Mouse (Mus musculus): Measurements from ENCODE around the gene Serpinb1a. TPM values are rescaled to one million over a fixed set of nuclear protein-coding genes. Genes with fewer than 3 reads are reported as not detected.
"Not testable (repeated sequence)": the region's sequence is repeated elsewhere in the genome, so short reads cannot be mapped to it uniquely, and the experiment has no call there.

The Serpinb1a gene
- polyA plus RNA-seq, 1 experiment from 2014 or later: 9.3 TPM

DNA sequence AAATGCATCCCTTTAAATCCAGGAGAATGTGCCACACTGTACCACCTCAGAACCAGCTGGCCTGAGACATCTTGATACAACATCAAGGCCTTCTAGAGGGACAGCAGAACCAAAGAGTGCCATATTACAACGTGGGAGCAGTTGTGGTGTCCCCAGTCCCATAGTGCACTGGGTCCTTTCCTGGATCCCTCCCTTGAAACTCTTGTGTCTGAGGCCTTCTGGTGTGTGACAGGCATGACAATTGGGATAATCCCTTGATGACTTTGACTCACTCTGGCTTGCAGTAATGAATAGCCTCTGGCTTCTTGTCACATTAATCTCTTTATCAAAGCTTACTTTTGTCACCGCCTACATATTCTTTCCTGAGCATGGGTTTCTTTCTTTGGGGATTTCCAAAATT is 16.0 kb upstream of the Serpinb1a start:
- ATAC-seq (ENCODE audit: low read depth): no peak
- Histone ChIP-seq H3K9me3 (ENCODE audit: control insufficient read depth, low read length) (no peaks in the 10 kb centered on the region), H3K36me3 (ENCODE audit: control insufficient read depth, insufficient read depth, low read length) (no peaks in the 10 kb centered on the region), H3K27me3 (ENCODE audit: control insufficient read depth, insufficient read depth, low read depth, low read length) (no peaks in the 10 kb centered on the region), H3K4me2 (ENCODE audit: low read depth, low read length) (no peak overlapping the region), H3K27ac (ENCODE audit: low read length) (no peak overlapping the region), H3K4me1 (replicated peaks; ENCODE audit: control insufficient read depth, insufficient read depth, low read length) (no peaks in the 10 kb centered on the region), H3K9ac (ENCODE audit: low read length) (no peak overlapping the region), H3K4me3 (ENCODE audit: low read length) (no peak overlapping the region)
- 59% methylated on average over 2 of the region's 2 CpGs for WGBS

- H3K4me3 ChIP-seq (ENCODE audit: low read length): no peak overlapping the region
- no peak overlapping the region for H3K9ac ChIP-seq (ENCODE audit: low read length)
- H3K9me3 ChIP-seq (ENCODE audit: control insufficient read depth, low read length): no peaks in the 10 kb centered on the region
- no peaks in the 10 kb centered on the region for H3K36me3 ChIP-seq (ENCODE audit: control insufficient read depth, insufficient read depth, low read length)
- 3% methylated on average over 9 of the region's 9 CpGs for WGBS
- H3K4me2 ChIP-seq (ENCODE audit: low read depth, low read length): no peak overlapping the region
- H3K27ac ChIP-seq (ENCODE audit: low read length): no peak overlapping the region
- no peaks in the 10 kb centered on the region for H3K4me1 ChIP-seq (replicated peaks; ENCODE audit: control insufficient read depth, insufficient read depth, low read length)
- ATAC-seq (ENCODE audit: low read depth): peak; percentile 49; the same call in 1 of the 2 replicates
- no peaks in the 10 kb centered on the region for H3K27me3 ChIP-seq (ENCODE audit: control insufficient read depth, insufficient read depth, low read depth, low read length)
Observed at GRCm38 (mm10) chr13:32866484-32866883, 15.5 kb upstream of the Serpinb1a start.

DNA sequence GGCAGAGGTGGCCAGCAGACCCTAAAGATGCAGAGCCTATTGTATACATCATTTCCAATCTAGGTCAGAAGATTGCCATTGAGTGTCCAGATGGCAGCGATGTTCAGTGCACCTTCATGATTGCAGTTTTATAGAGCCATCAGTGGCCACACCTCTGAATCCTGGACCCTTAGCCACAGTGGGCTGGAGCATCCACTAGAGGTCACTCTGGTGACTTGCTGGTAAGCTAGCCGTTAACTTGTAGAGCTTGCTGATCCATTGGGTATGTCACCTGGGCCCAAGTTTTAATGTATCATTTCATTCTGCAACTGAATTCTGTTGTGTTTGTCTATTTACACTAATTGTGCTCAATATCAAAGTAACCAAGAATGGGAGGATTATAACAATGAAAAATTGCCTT is 14.6 kb upstream of the Serpinb1a start:
- Histone ChIP-seq H3K4me1 (replicated peaks; ENCODE audit: control insufficient read depth, insufficient read depth, low read length) (no peaks in the 10 kb centered on the region), H3K4me3 (ENCODE audit: low read length) (no peak overlapping the region), H3K4me2 (ENCODE audit: low read depth, low read length) (no peak overlapping the region), H3K9ac (ENCODE audit: low read length) (no peak overlapping the region), H3K9me3 (ENCODE audit: control insufficient read depth, low read length) (no peaks in the 10 kb centered on the region), H3K27me3 (ENCODE audit: control insufficient read depth, insufficient read depth, low read depth, low read length) (no peaks in the 10 kb centered on the region), H3K27ac (ENCODE audit: low read length) (no peak overlapping the region), H3K36me3 (ENCODE audit: control insufficient read depth, insufficient read depth, low read length) (no peaks in the 10 kb centered on the region)
- WGBS: 55% methylated on average over 2 of the region's 2 CpGs
- no peak for ATAC-seq (ENCODE audit: low read depth)

GRCm38 (mm10) chr13:32864529-32864928 is 13.5 kb upstream of the Serpinb1a start:
- H3K9me3 ChIP-seq (ENCODE audit: control insufficient read depth, low read length); H3K4me1 ChIP-seq (replicated peaks; ENCODE audit: control insufficient read depth, insufficient read depth, low read length); H3K27me3 ChIP-seq (ENCODE audit: control insufficient read depth, insufficient read depth, low read depth, low read length); H3K36me3 ChIP-seq (ENCODE audit: control insufficient read depth, insufficient read depth, low read length); ATAC-seq (ENCODE audit: low read depth); H3K4me3 ChIP-seq (ENCODE audit: low read length); H3K9ac ChIP-seq (ENCODE audit: low read length); H3K27ac ChIP-seq (ENCODE audit: low read length); H3K4me2 ChIP-seq (ENCODE audit: low read depth, low read length): not testable (repeated sequence)
- WGBS: 57% methylated on average over 2 of the region's 3 CpGs

DNA sequence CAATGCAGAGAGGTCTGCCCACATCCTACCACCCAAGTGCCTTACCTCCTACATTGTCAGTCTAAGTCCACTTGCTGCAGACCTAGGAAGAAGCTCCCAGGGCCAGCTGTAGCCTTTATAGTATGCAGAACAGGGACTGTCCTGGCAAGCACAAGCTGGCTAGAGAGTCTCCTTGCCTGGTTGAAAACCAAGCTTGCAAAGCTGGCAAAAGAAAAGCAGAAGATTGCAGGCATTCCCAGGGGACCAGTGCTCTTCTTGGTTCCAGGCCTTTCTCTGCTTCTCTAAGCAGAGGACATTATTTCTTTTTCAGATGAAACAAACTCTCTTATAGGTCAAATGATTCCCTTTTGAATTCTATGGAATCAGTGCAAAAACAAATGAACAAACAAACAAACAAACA is 12.5 kb upstream of the Serpinb1a start:
- no peaks in the 10 kb centered on the region for H3K36me3 ChIP-seq (ENCODE audit: control insufficient read depth, insufficient read depth, low read length)
- no peaks in the 10 kb centered on the region for H3K27me3 ChIP-seq (ENCODE audit: control insufficient read depth, insufficient read depth, low read depth, low read length)
- no peak for ATAC-seq (ENCODE audit: low read depth)
- no peak overlapping the region for H3K9ac ChIP-seq (ENCODE audit: low read length)
- H3K4me2 ChIP-seq (ENCODE audit: low read depth, low read length): no peak overlapping the region
- no peak overlapping the region for H3K27ac ChIP-seq (ENCODE audit: low read length)
- H3K9me3 ChIP-seq (ENCODE audit: control insufficient read depth, low read length): no peaks in the 10 kb centered on the region
- H3K4me1 ChIP-seq (replicated peaks; ENCODE audit: control insufficient read depth, insufficient read depth, low read length): no peaks in the 10 kb centered on the region
- H3K4me3 ChIP-seq (ENCODE audit: low read length): no peak overlapping the region

DNA sequence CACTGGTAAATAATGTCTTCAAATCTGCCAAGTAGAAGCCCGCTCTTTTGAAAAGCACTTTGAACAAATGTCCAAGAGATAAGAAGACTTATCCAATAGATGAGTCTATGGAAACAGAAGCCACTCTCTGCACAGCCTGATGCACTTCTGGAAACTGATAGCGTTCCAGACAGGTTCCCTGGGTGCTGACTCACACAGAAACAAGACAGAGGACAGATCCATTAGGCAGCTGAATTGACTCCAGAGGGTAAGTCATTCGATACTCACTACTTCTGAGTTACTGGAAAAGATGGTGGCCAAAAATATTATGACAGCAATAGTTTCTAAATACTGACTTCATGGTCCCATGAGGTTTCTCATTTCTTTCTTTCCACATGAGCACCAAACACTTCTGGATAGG is 9.8 kb upstream of the Serpinb1a start:
- Histone ChIP-seq H3K4me1 (replicated peaks; ENCODE audit: control insufficient read depth, insufficient read depth, low read length) (no peaks in the 10 kb centered on the region), H3K36me3 (ENCODE audit: control insufficient read depth, insufficient read depth, low read length) (no peaks in the 10 kb centered on the region), H3K27me3 (ENCODE audit: control insufficient read depth, insufficient read depth, low read depth, low read length) (no peaks in the 10 kb centered on the region), H3K9me3 (ENCODE audit: control insufficient read depth, low read length) (no peaks in the 10 kb centered on the region), H3K4me3 (ENCODE audit: low read length) (no peak overlapping the region), H3K4me2 (ENCODE audit: low read depth, low read length) (no peak overlapping the region), H3K27ac (ENCODE audit: low read length) (no peak overlapping the region), H3K9ac (ENCODE audit: low read length) (no peak overlapping the region)
- ATAC-seq (ENCODE audit: low read depth): no peak
- WGBS: 62% methylated on average over 3 of the region's 3 CpGs

DNA sequence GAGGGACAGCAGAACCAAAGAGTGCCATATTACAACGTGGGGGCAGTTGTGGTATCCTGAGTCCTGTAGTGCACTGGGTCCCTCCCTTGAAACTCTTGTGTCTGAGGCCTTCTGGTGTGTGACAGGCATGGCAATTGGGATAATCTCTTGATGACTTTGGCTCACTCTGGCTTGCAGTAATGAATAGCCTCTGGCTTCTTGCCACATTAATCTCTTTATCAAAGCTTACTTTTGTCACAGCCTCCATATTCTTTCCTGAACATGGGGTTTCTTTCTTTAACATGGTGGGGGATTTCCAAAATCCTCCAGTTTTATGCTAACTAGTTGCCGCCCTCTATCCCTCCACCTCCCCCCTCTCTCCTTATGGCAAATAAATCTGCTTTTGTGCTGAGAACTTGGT is 2.1 kb upstream of the Serpinb1a start:
- Histone ChIP-seq H3K27ac (ENCODE audit: low read length) (no peak overlapping the region), H3K4me2 (ENCODE audit: low read depth, low read length) (no peak overlapping the region), H3K4me3 (ENCODE audit: low read length) (no peak overlapping the region), H3K9me3 (ENCODE audit: control insufficient read depth, low read length) (no peaks in the 10 kb centered on the region), H3K36me3 (ENCODE audit: control insufficient read depth, insufficient read depth, low read length) (no peaks in the 10 kb centered on the region), H3K4me1 (replicated peaks; ENCODE audit: control insufficient read depth, insufficient read depth, low read length) (peaks cover 15% of the 10 kb centered on the region), H3K27me3 (ENCODE audit: control insufficient read depth, insufficient read depth, low read depth, low read length) (no peaks in the 10 kb centered on the region), H3K9ac (ENCODE audit: low read length) (no peak overlapping the region)
- WGBS: 61% methylated on average over 2 of the region's 2 CpGs
- no peak for ATAC-seq (ENCODE audit: low read depth)

GRCm38 (mm10) chr13:32852539-32852938 is 1.6 kb upstream of the Serpinb1a start:
- peaks cover 15% of the 10 kb centered on the region for H3K4me1 ChIP-seq (replicated peaks; ENCODE audit: control insufficient read depth, insufficient read depth, low read length)
- WGBS: 94% methylated on average over 4 of the region's 4 CpGs
- H3K9ac ChIP-seq (ENCODE audit: low read length): no peak overlapping the region
- no peak overlapping the region for H3K27ac ChIP-seq (ENCODE audit: low read length)
- no peak for ATAC-seq (ENCODE audit: low read depth)
- H3K4me3 ChIP-seq (ENCODE audit: low read length): no peak overlapping the region
- no peaks in the 10 kb centered on the region for H3K9me3 ChIP-seq (ENCODE audit: control insufficient read depth, low read length)
- H3K27me3 ChIP-seq (ENCODE audit: control insufficient read depth, insufficient read depth, low read depth, low read length): no peaks in the 10 kb centered on the region
- no peaks in the 10 kb centered on the region for H3K36me3 ChIP-seq (ENCODE audit: control insufficient read depth, insufficient read depth, low read length)
- H3K4me2 ChIP-seq (ENCODE audit: low read depth, low read length): no peak overlapping the region

GRCm38 (mm10) chr13:32851967-32852366 is 982 bp upstream of the Serpinb1a start:
- Histone ChIP-seq H3K27me3 (ENCODE audit: control insufficient read depth, insufficient read depth, low read depth, low read length) (no peaks in the 10 kb centered on the region), H3K9ac (ENCODE audit: low read length) (no peak overlapping the region), H3K4me1 (replicated peaks; ENCODE audit: control insufficient read depth, insufficient read depth, low read length) (peaks cover 15% of the 10 kb centered on the region), H3K9me3 (ENCODE audit: control insufficient read depth, low read length) (no peaks in the 10 kb centered on the region), H3K36me3 (ENCODE audit: control insufficient read depth, insufficient read depth, low read length) (no peaks in the 10 kb centered on the region), H3K4me2 (ENCODE audit: low read depth, low read length) (no peak overlapping the region), H3K27ac (ENCODE audit: low read length) (no peak overlapping the region), H3K4me3 (ENCODE audit: low read length) (no peak overlapping the region)
- ATAC-seq (ENCODE audit: low read depth): peak; percentile 60
- WGBS: 12% methylated on average over 7 of the region's 7 CpGs

DNA sequence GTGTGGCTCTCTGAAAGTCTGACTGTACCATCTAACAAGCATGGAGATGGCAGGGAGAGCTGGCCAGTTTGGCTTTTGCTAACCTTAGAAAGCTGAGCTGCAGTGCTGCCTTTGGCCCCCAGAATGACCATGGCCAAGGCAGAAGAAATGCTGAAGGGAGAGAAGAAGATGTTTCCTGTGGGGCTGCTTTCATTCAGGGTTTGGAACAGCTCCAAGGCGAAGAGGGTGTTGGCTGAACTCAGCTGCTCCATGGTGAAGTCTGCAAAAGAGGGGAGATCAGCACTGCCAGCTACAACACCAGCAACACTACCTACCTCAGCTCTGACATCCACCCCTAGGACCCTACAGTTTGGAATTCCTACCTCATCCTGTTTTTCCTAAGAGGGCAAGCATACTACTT is 829 bp downstream of the Serpinb1a start:
- H3K9me3 ChIP-seq (ENCODE audit: control insufficient read depth, low read length): no peaks in the 10 kb centered on the region
- H3K4me3 ChIP-seq (ENCODE audit: low read length): no peak overlapping the region

More for the DNA sequence above, 829 bp downstream of the Serpinb1a start:
- Histone ChIP-seq H3K36me3 (ENCODE audit: control insufficient read depth, insufficient read depth, low read length) (no peaks in the 10 kb centered on the region), H3K4me1 (replicated peaks; ENCODE audit: control insufficient read depth, insufficient read depth, low read length) (peaks cover 15% of the 10 kb centered on the region), H3K27ac (ENCODE audit: low read length) (no peak overlapping the region), H3K4me2 (ENCODE audit: low read depth, low read length) (no peak overlapping the region), H3K9ac (ENCODE audit: low read length) (no peak overlapping the region), H3K27me3 (ENCODE audit: control insufficient read depth, insufficient read depth, low read depth, low read length) (no peaks in the 10 kb centered on the region)
- ATAC-seq (ENCODE audit: low read depth): no peak
- 62% methylated on average over 1 of the region's 1 CpGs for WGBS

All from lung, embryonic 16.5 days (tissue).